Mouse (Mus musculus) CH12.LX (cell line): ENCODE measurements at regions not wholly inside any gene's neighbourhood (a gene's known extent, or its start where the extent isn't known, plus 50 kb on each side); places are given as distances from the start of the nearest gene placed in this dataset.

Experiments
- DNase-seq: peaks from one replicate; pipeline ENCODE4 v3.0.0-alpha.2; 2013; ENCODE audit errors: extremely low read depth
- H3K27ac ChIP-seq: 2 replicates; pipeline ENCODE4 v1.5.1; 2012; ENCODE audit warnings: low read depth, mild to moderate bottlenecking, control low read depth, moderate library complexity; ENCODE audit not compliant: insufficient read depth
- H3K27me3 ChIP-seq: replicated peaks from 2 replicates; pipeline ENCODE3; 2012; ENCODE audit warnings: inconsistent platforms
- H3K36me3 ChIP-seq, 2 experiments: replicated peaks in 1 of 2; 2 replicates each; pipeline versions ENCODE3 to v1.6.1; 2012; ENCODE audit warnings: inconsistent platforms in 1 of 2, low read length in 1 of 2, mild to moderate bottlenecking in 1 of 2, mixed read lengths in 1 of 2, moderate library complexity in 1 of 2; ENCODE audit not compliant: control insufficient read depth in 1 of 2, insufficient read depth in 1 of 2
- H3K4me1 ChIP-seq, 2 experiments: 2 replicates each; pipeline ENCODE4 v1.6.1; 2012; ENCODE audit warnings: inconsistent platforms in 1 of 2, moderate library complexity in 1 of 2; ENCODE audit not compliant: insufficient read depth in 2 of 2, control insufficient read depth in 1 of 2
- H3K4me2 ChIP-seq: 2 replicates; pipeline ENCODE4 v1.6.1; 2012; ENCODE audit warnings: low read depth, mild to moderate bottlenecking, control low read depth; ENCODE audit not compliant: poor library complexity, insufficient read depth, severe bottlenecking
- H3K4me3 ChIP-seq, 3 experiments: fragments of 150-350 bp in 1 of 3; sonication (generic) in 1 of 3; replicated peaks in 1 of 3; 2 replicates each; pipeline versions ENCODE3 to v1.5.1; 2011 to 2012; ENCODE audit warnings: low read depth in 2 of 3, low read length in 2 of 3, mild to moderate bottlenecking in 2 of 3, moderate library complexity in 2 of 3, control low read depth in 1 of 3, improper control_type of control experiment in 1 of 3, inconsistent platforms in 1 of 3, mixed read lengths in 1 of 3; ENCODE audit not compliant: poor library complexity in 1 of 3
- H3K79me2 ChIP-seq: replicated peaks from 2 replicates; pipeline ENCODE4 v1.6.1; 2012; ENCODE audit warnings: mild to moderate bottlenecking, moderate library complexity; ENCODE audit not compliant: control insufficient read depth, poor library complexity, insufficient read depth, severe bottlenecking; ENCODE audit errors: extremely low read depth
- H3K9ac ChIP-seq: 2 replicates; pipeline ENCODE4 v1.6.1; 2012; ENCODE audit warnings: low read depth, mild to moderate bottlenecking, control low read depth, moderate library complexity; ENCODE audit not compliant: insufficient read depth
- H3K9me3 ChIP-seq: replicated peaks from 2 replicates; pipeline ENCODE3; 2012; ENCODE audit warnings: low read length, inconsistent platforms, mixed read lengths
- CHD2 ChIP-seq: IDR thresholded peaks from 2 replicates; pipeline ENCODE4 v1.6.1; 2011; ENCODE audit warnings: low read length, improper control_type of control experiment
- CTCF ChIP-seq, 2 experiments: IDR thresholded peaks in 1 of 2; conservative IDR thresholded peaks in 1 of 2; 2 replicates each; pipeline ENCODE4 v1.5.1; 2011 to 2012; ENCODE audit warnings: low read depth in 2 of 2, low read length in 2 of 2, improper control_type of control experiment in 1 of 2, inconsistent platforms in 1 of 2, mild to moderate bottlenecking in 1 of 2, moderate library complexity in 1 of 2
- E2F4 ChIP-seq: IDR thresholded peaks from 2 replicates; pipeline ENCODE4 v1.6.1; 2011; ENCODE audit warnings: low read depth, low read length, improper control_type of control experiment; ENCODE audit not compliant: insufficient replicate concordance
- EP300 ChIP-seq: IDR thresholded peaks from 2 replicates; pipeline ENCODE4 v1.6.1; 2011; ENCODE audit warnings: low read length, improper control_type of control experiment
- JUND ChIP-seq: conservative IDR thresholded peaks from 2 replicates; pipeline ENCODE4 v1.6.1; 2011; ENCODE audit warnings: low read depth, low read length, improper control_type of control experiment
- KAT2A ChIP-seq: IDR thresholded peaks from 2 replicates; pipeline ENCODE4 v1.6.1; 2012; ENCODE audit warnings: low read length, improper control_type of control experiment, inconsistent platforms; ENCODE audit not compliant: insufficient replicate concordance
- MAFK ChIP-seq: IDR thresholded peaks from 2 replicates; pipeline ENCODE4 v1.6.1; 2011; ENCODE audit warnings: low read length, improper control_type of control experiment; ENCODE audit not compliant: insufficient replicate concordance
- MEF2A ChIP-seq: IDR thresholded peaks from 2 replicates; pipeline ENCODE4 v1.6.1; 2014; ENCODE audit warnings: low read depth, mild to moderate bottlenecking, inconsistent platforms, low read length, improper control_type of control experiment, borderline replicate concordance
- MYC ChIP-seq: IDR thresholded peaks from 2 replicates; pipeline ENCODE4 v1.6.1; 2011; ENCODE audit warnings: low read depth, mild to moderate bottlenecking, improper control_type of control experiment, low read length
- PAX5 ChIP-seq: IDR thresholded peaks from 2 replicates; pipeline ENCODE4 v1.6.1; 2012; ENCODE audit warnings: low read length, inconsistent platforms, mixed read lengths
- POLR2A ChIP-seq: IDR thresholded peaks from 2 replicates; pipeline ENCODE4 v1.6.1; 2011; ENCODE audit warnings: low read depth, mild to moderate bottlenecking, improper control_type of control experiment, low read length
- POLR2AphosphoS2 ChIP-seq: IDR thresholded peaks from 2 replicates; pipeline ENCODE4 v1.6.1; 2011; ENCODE audit warnings: low read depth, low read length, improper control_type of control experiment
- RAD21 ChIP-seq: IDR thresholded peaks from 2 replicates; pipeline ENCODE4 v1.6.1; 2011; ENCODE audit warnings: low read depth, mild to moderate bottlenecking, low read length, improper control_type of control experiment, moderate library complexity
- RCOR1 ChIP-seq: conservative IDR thresholded peaks from 2 replicates; pipeline ENCODE4 v1.6.1; 2012; ENCODE audit warnings: low read depth, mild to moderate bottlenecking, inconsistent platforms, low read length, improper control_type of control experiment
- SIN3A ChIP-seq: IDR thresholded peaks from 2 replicates; pipeline ENCODE4 v1.6.1; 2012; ENCODE audit warnings: low read length, improper control_type of control experiment, inconsistent platforms
- SMC3 ChIP-seq: IDR thresholded peaks from 2 replicates; pipeline ENCODE4 v1.6.1; 2011; ENCODE audit warnings: low read depth, low read length, improper control_type of control experiment
- TBP ChIP-seq: conservative IDR thresholded peaks from 2 replicates; pipeline ENCODE4 v1.6.1; 2011; ENCODE audit warnings: low read depth, low read length, improper control_type of control experiment
- UBTF ChIP-seq: IDR thresholded peaks from 2 replicates; pipeline ENCODE4 v1.6.1; 2012; ENCODE audit warnings: low read depth, mild to moderate bottlenecking, inconsistent platforms, low read length, improper control_type of control experiment, moderate library complexity
- USF2 ChIP-seq: conservative IDR thresholded peaks from 2 replicates; pipeline ENCODE4 v1.6.1; 2011; ENCODE audit warnings: low read depth, low read length, improper control_type of control experiment
- ZC3H11A ChIP-seq: IDR thresholded peaks from 2 replicates; pipeline ENCODE4 v1.6.1; 2012; ENCODE audit warnings: low read depth, mild to moderate bottlenecking, inconsistent platforms, low read length, improper control_type of control experiment
- ZMIZ1 ChIP-seq: IDR thresholded peaks from 2 replicates; pipeline ENCODE4 v1.6.1; 2012; ENCODE audit warnings: low read depth, mild to moderate bottlenecking, inconsistent platforms, low read length, improper control_type of control experiment
- dilution Hi-C: fragments of 300-500 bp; cut with MboI; formaldehyde crosslinking; loops from 2 replicates; pipeline ENCODE4 v1.14.3; 2020; ENCODE audit warnings: low sequenced_read_pairs; ENCODE audit not compliant: extremely low pct_unique_long_range_greater_than_20kb, extremely low pct_ligation_motif_present
- in situ Hi-C: fragments of 300-500 bp; cut with MboI; formaldehyde crosslinking; loops from 3 replicates; pipeline ENCODE4 v1.14.3; 2019; ENCODE audit warnings: low sequenced_read_pairs, low pct_ligation_motif_present, low pct_unique_long_range_greater_than_20kb, mixed read lengths

DNA sequence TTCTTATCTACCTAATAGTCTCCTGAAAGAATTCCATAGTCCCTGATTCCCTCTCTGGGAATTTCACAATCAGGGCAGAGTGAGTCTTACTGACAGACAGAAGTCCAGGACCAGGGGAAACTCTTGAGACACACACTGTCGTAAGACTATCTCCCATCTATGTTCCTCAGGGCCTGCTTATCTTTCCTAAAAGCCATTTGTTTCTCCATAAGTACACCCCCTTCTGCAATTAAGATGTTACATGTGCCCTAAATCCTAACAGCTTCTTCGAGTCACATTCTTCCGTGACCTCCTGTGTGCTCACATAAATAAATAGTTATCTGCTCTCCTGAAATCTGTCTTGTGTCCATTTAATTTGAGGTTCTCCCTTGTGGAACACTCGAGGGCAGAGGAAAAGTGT is 205.8 kb upstream of the Jarid2 start:
- Histone ChIP-seq H3K4me3 (no peak overlapping the region), H3K4me2 (no peak overlapping the region), H3K36me3 (no peaks in the 10 kb centered on the region), H3K27ac (no peak overlapping the region), H3K79me2 (no peaks in the 10 kb centered on the region), H3K9me3 (no peaks in the 10 kb centered on the region), H3K4me1 (peaks cover 5 to 38% of the 10 kb centered on the region in 2 experiments), H3K9ac (no peak overlapping the region), H3K27me3 (no peaks in the 10 kb centered on the region)
- dilution Hi-C loops (no loop called here), in situ Hi-C loops (no loop called here)
- TF ChIP-seq MAFK (no peak), ZMIZ1 (no peak), E2F4 (no peak), RCOR1 (no peak), UBTF (no peak), POLR2A (no peak), USF2 (no peak), JUND (no peak), EP300 (no peak), PAX5 (no peak), SMC3 (no peak), SIN3A (no peak), RAD21 (no peak), MYC (no peak), CHD2 (no peak), KAT2A (no peak), TBP (no peak), POLR2AphosphoS2 (no peak), CTCF (conservative IDR thresholded peaks at IDR 0.05 in 1 of 2, IDR thresholded peaks at IDR 0.05 in 1 of 2; ENCODE audit: low read depth in 2 of 2, low read length in 2 of 2) (no peak), MEF2A (no peak)
- DNase-seq = no peak

- Histone ChIP-seq H3K9ac (no peak overlapping the region), H3K36me3 (no peaks in the 10 kb centered on the region), H3K27me3 (no peaks in the 10 kb centered on the region), H3K9me3 (peaks cover 4% of the 10 kb centered on the region), H3K79me2 (no peaks in the 10 kb centered on the region), H3K4me2 (no peak overlapping the region), H3K4me1 (peaks cover 3 to 22% of the 10 kb centered on the region in 2 experiments; a peak in 3 of 4 replicates), H3K4me3 (no peak overlapping the region), H3K27ac (no peak overlapping the region)
- dilution Hi-C loops (no loop called here), in situ Hi-C loops (loop anchor here (25.0 kb wide), 1 partner anchor 669 kb away; no protein-coding TSS in a partner anchor)
- no peak for DNase-seq
- TF ChIP-seq ZC3H11A = no peak
Observed at GRCm38 (mm10) chr13:44530867-44531564, 198.3 kb upstream of the Jarid2 start.
